Mouse (Mus musculus) mammary gland, adult 2 months (tissue): ENCODE measurements around the gene Slc22a28. TPM values are rescaled to one million over a fixed set of nuclear protein-coding genes. Genes with fewer than 3 reads are reported as not detected.

Source experiments
- polyA plus RNA-seq: library from polyadenylated mRNA; depleted of rRNA; stranded (reverse); fragments of >200 nt; gene quantifications from 2 replicates; pipeline ENCODE4 v1.2.3, GENCODE M21; 2012; ENCODE audit warnings: low replicate concordance; rRNA removed

Gene Slc22a28
- polyA plus RNA-seq, result not detected in 2 replicates

DNA sequence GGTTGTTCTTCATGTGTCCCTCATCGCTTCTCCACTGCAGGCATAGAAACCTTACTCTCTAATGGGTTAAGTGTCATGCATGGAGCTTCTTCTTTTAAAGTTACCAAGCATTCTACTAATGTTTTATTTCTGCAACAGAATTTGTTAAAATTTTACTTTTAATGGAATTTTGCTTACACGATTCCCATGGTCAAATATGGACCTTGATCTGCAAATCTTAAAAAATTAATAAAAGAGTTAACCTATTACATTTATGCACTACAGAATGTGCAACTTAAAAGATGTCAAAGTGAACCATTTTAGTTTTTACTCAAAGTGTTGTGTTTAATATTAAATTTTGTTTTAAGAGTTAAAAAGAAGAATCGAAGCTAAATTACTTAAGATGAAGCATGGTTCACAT, at the start of gene Slc22a28:
Gene Slc22a28 (minus strand): TSS at position 102 of the 400 bp plus-strand sequence.

Other genes with a start within 250 kb of the Slc22a28 start
- gene Slc22a27, start 166.0 kb downstream of the Slc22a28 start, polyA plus RNA-seq, result not detected in 2 replicates
- gene Slc22a29, start 86.9 kb upstream of the Slc22a28 start, polyA plus RNA-seq, result not detected in 2 replicates